In the genomic region with DNA sequence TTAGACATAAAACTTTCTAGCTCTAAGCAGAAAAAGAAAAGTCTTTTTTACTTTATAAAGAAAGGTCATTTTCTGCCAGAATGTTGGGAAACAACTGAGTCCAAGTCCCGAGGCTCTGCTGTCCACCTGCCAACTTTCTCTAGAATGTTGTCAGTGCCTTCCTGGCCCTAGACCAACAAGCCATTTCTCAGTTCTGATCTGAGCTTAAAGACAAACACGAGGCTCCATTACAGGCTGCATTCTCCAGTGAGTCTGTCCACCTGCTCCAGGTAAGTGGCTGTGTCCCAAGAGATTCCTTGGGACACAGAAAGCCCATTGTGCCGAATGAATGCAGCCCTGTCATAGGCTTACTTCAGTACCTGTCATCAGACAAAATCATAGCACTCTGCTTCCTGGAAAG, we compare ENCODE assay signal across 8 mouse cellular contexts. TPM values are rescaled to one million over a fixed set of nuclear protein-coding genes. Genes with fewer than 3 reads are reported as not detected.
DNase-seq lines count a peak whose midpoint lies in the region; ATAC-seq and TF ChIP-seq lines count a peak whose summit lies in the region.

No protein-coding gene starts in this region.

- ATAC-seq in midbrain, postnatal 0 days (ENCODE audit: low FRiP score), result no peak
- no peak for ATAC-seq in midbrain, embryonic 13.5 days
- no peak for ATAC-seq in intestine, embryonic 15.5 days
- no peak for ATAC-seq in erythroblast, adult 5-6 weeks (replicated peaks; ENCODE audit: low FRiP score, poor library complexity, severe bottlenecking)

- H3K27me3 ChIP-seq in midbrain, postnatal 0 days (ENCODE audit: insufficient read depth, low read length), result no peaks in the 10 kb centered on the region
- no peaks in the 10 kb centered on the region for H3K27me3 ChIP-seq in midbrain, embryonic 13.5 days
- no peaks in the 10 kb centered on the region for H3K27me3 ChIP-seq in intestine, embryonic 15.5 days (replicated peaks)

- H3K36me3 ChIP-seq in midbrain, postnatal 0 days (ENCODE audit: insufficient read depth, low read length), result no peaks in the 10 kb centered on the region
- no peaks in the 10 kb centered on the region for H3K36me3 ChIP-seq in midbrain, embryonic 13.5 days
- H3K36me3 ChIP-seq in intestine, embryonic 15.5 days, result no peaks in the 10 kb centered on the region

- H3K27ac ChIP-seq in midbrain, postnatal 0 days (ENCODE audit: low read depth, low read length), result no peak overlapping the region
- no peak overlapping the region for H3K27ac ChIP-seq in midbrain, embryonic 13.5 days
- no peak overlapping the region for H3K27ac ChIP-seq in intestine, embryonic 15.5 days

- DNase-seq in midbrain, postnatal 0 days (ENCODE audit: low spot score), result peak; percentile 43
- DNase-seq in fat pad, adult 2 months (ENCODE audit: extremely low read depth, low read depth, low spot score), result peak; percentile 96
- DNase-seq in kidney, postnatal 25 days, result peak; percentile 69 to 78
- peak; percentile 47 for DNase-seq in testis, postnatal 10 days (ENCODE audit: low spot score)
- DNase-seq in B cell, adult 2 months, result no peak

- no peak overlapping the region for H3K4me2 ChIP-seq in midbrain, postnatal 0 days (ENCODE audit: low read depth, low read length, poor library complexity, severe bottlenecking)
- no peak overlapping the region for H3K4me2 ChIP-seq in midbrain, embryonic 13.5 days (replicated peaks)
- H3K4me2 ChIP-seq in intestine, embryonic 15.5 days (replicated peaks), result no peak overlapping the region

- no peak overlapping the region for H3K4me3 ChIP-seq in midbrain, postnatal 0 days (ENCODE audit: low read depth, low read length)
- no peak overlapping the region for H3K4me3 ChIP-seq in midbrain, embryonic 13.5 days (replicated peaks)
- H3K4me3 ChIP-seq in intestine, embryonic 15.5 days (replicated peaks), result no peak overlapping the region

- no peaks in the 10 kb centered on the region for H3K4me1 ChIP-seq in midbrain, postnatal 0 days (ENCODE audit: insufficient read depth, low read length)
- no peaks in the 10 kb centered on the region for H3K4me1 ChIP-seq in midbrain, embryonic 13.5 days (replicated peaks)
- no peaks in the 10 kb centered on the region for H3K4me1 ChIP-seq in intestine, embryonic 15.5 days (replicated peaks)

- no peak overlapping the region for H3K9ac ChIP-seq in midbrain, postnatal 0 days (replicated peaks; ENCODE audit: low read length, poor library complexity, severe bottlenecking)
- no peak overlapping the region for H3K9ac ChIP-seq in midbrain, embryonic 13.5 days (replicated peaks)
- no peak overlapping the region for H3K9ac ChIP-seq in intestine, embryonic 15.5 days

- 73% methylated on average over 3 of the region's 3 CpGs for WGBS in midbrain, postnatal 0 days
- 75% methylated on average over 3 of the region's 3 CpGs for WGBS in midbrain, embryonic 13.5 days
- 56% methylated on average over 3 of the region's 3 CpGs for WGBS in intestine, embryonic 15.5 days

- TF ChIP-seq CTCF in midbrain, postnatal 0 days (IDR thresholded peaks at IDR 0.05), result no peak

- H3K9me3 ChIP-seq in midbrain, postnatal 0 days (ENCODE audit: low read length), result peaks cover 1% of the 10 kb centered on the region; the same call in 1 of the 2 replicates
- peaks cover 3% of the 10 kb centered on the region; the same call in 1 of the 2 replicates for H3K9me3 ChIP-seq in midbrain, embryonic 13.5 days
- H3K9me3 ChIP-seq in intestine, embryonic 15.5 days, result no peaks in the 10 kb centered on the region

RNA-seq across cellular contexts. Expression of a gene that starts 15.3 kb away (rescaled TPM):
- total RNA-seq in midbrain, postnatal 0 days (2014; rRNA removed), result 0.94 TPM in 1 of 2 replicates, not detected in the other
- 0.27 and 0.34 TPM in 2 replicates for polyA plus RNA-seq in midbrain, postnatal 0 days (2015; fragmentation: Nextera tagmentation; extraction: Ambion mirVana)
- 2.4 and 3.5 TPM in 2 replicates for polyA plus RNA-seq in midbrain, embryonic 13.5 days (2015; fragmentation: Nextera tagmentation; extraction: Ambion mirVana)
- 1.6 and 2.0 TPM in 2 replicates for polyA plus RNA-seq in intestine, embryonic 15.5 days (2015; fragmentation: Nextera tagmentation; extraction: Ambion mirVana)
- total RNA-seq in erythroblast, adult 5-6 weeks (2015; ENCODE audit: low replicate concordance), result 1.0 TPM in 1 of 2 replicates, not detected in the other
- 1.3 and 4.8 TPM in 2 replicates for total RNA-seq in erythroblast, adult 5-6 weeks (2017; ENCODE audit: low replicate concordance)

RNA-seq across cellular contexts. Expression of a gene that starts 15.4 kb away (rescaled TPM):
- total RNA-seq in midbrain, postnatal 0 days (2014; rRNA removed), result 260 and 289 TPM in 2 replicates
- polyA plus RNA-seq in midbrain, postnatal 0 days (2015; fragmentation: Nextera tagmentation; extraction: Ambion mirVana), result 104 and 109 TPM in 2 replicates
- 143 and 152 TPM in 2 replicates for polyA plus RNA-seq in midbrain, embryonic 13.5 days (2015; fragmentation: Nextera tagmentation; extraction: Ambion mirVana)
- 79.2 and 91.2 TPM in 2 replicates for polyA plus RNA-seq in intestine, embryonic 15.5 days (2015; fragmentation: Nextera tagmentation; extraction: Ambion mirVana)
- 121 and 147 TPM in 2 replicates for total RNA-seq in erythroblast, adult 5-6 weeks (2015; ENCODE audit: low replicate concordance)
- 143 and 150 TPM in 2 replicates for total RNA-seq in erythroblast, adult 5-6 weeks (2017; ENCODE audit: low replicate concordance)

RNA-seq across cellular contexts. Expression of a gene that starts 45.4 kb away (rescaled TPM):
- 38.2 and 57.8 TPM in 2 replicates for total RNA-seq in midbrain, postnatal 0 days (2014; rRNA removed)
- 23.5 and 23.9 TPM in 2 replicates for polyA plus RNA-seq in midbrain, postnatal 0 days (2015; fragmentation: Nextera tagmentation; extraction: Ambion mirVana)
- polyA plus RNA-seq in midbrain, embryonic 13.5 days (2015; fragmentation: Nextera tagmentation; extraction: Ambion mirVana), result 116 and 126 TPM in 2 replicates
- polyA plus RNA-seq in intestine, embryonic 15.5 days (2015; fragmentation: Nextera tagmentation; extraction: Ambion mirVana), result 33.2 and 37.8 TPM in 2 replicates
- 38.0 and 49.1 TPM in 2 replicates for total RNA-seq in erythroblast, adult 5-6 weeks (2015; ENCODE audit: low replicate concordance)
- 47.9 and 48.8 TPM in 2 replicates for total RNA-seq in erythroblast, adult 5-6 weeks (2017; ENCODE audit: low replicate concordance)

Comparison
In these comparisons a context has a peak if more than half of its experiments do, and no peak if none do; other contexts are left out.
1. DNase-seq: peak in midbrain, postnatal 0 days (single experiment), fat pad, adult 2 months (single experiment), kidney, postnatal 25 days (2 of 2) and testis, postnatal 10 days (single experiment); none in B cell, adult 2 months (0 of 2).